Mouse (Mus musculus) induced T-regulatory cell, adult 2 months (primary cell): ENCODE measurements around the gene Prune1.

ENCODE experiments used
- DNase-seq: peaks from one replicate; pipeline ENCODE4 v3.0.0-alpha.2; 2012; ENCODE audit warnings: low read depth

The Prune1 gene

GRCm38 (mm10) chr3:95281216-95282126 lies at the start of gene Prune1, which contains the start of gene Mindy1:
Gene Prune1, minus strand, starts transcription at chr3:95282076.
Gene Mindy1, plus strand, starts transcription at chr3:95281345.
- DNase-seq: peak; percentile 98

DNA sequence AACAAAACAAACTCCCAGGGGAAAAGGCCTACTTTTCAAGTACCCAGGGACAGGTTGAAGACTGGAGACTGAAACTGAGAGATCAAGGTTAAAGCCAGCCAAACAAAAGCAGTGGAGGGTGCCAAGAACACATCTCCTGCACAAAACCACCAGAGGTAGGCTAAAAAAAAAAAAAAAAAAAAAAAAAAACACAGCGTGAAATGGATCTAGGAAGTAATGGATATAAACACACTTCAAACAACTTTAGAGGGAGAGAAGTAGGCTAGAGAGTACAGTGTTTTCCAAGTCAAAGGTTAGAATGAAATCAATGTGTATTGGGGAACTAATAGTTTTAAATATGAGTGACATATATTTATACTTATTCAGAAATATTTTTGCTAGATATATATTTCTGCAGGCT lies 49.7 kb upstream of the Prune1 start:
- no peak for DNase-seq

- DNase-seq: no peak
These were observed 47.0 kb upstream of the Prune1 start for GRCm38 (mm10) chr3:95328803-95329404.

DNA sequence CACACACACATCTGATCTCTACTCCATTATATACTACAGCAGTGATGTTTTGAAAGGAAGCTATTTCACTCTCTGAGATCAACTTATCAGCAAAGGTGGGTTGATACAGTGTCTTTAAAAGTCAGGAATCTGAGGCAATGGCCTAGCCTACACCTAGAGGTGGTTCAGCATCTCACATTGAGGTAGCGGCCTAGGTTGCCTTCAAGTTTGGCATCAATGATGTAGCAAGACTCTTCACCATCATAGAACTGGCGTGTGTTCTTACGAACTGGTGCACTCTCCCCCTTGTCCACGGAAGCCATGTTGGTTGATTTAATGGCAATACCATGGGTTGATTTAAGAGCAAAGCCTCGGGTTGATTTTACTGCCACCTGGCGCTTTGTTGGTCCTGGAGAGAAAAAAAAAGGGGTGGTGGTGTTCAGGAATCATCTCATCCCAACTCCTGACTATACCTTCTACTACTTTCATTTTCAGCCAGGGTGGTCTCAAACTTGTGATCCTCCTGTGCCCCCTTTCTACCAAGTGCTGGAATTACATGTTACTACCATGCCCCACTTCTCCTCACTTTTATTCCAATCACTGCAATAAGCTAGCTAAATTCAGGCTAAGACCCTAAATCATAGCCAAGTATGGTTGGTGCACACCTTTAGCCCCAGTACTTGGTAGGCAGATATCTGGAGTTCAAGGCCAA lies 42.7 kb upstream of the Prune1 start:
- DNase-seq: no peak

GRCm38 (mm10) chr3:95323429-95323828 lies 41.6 kb upstream of the Prune1 start:
- no peak for DNase-seq

DNA sequence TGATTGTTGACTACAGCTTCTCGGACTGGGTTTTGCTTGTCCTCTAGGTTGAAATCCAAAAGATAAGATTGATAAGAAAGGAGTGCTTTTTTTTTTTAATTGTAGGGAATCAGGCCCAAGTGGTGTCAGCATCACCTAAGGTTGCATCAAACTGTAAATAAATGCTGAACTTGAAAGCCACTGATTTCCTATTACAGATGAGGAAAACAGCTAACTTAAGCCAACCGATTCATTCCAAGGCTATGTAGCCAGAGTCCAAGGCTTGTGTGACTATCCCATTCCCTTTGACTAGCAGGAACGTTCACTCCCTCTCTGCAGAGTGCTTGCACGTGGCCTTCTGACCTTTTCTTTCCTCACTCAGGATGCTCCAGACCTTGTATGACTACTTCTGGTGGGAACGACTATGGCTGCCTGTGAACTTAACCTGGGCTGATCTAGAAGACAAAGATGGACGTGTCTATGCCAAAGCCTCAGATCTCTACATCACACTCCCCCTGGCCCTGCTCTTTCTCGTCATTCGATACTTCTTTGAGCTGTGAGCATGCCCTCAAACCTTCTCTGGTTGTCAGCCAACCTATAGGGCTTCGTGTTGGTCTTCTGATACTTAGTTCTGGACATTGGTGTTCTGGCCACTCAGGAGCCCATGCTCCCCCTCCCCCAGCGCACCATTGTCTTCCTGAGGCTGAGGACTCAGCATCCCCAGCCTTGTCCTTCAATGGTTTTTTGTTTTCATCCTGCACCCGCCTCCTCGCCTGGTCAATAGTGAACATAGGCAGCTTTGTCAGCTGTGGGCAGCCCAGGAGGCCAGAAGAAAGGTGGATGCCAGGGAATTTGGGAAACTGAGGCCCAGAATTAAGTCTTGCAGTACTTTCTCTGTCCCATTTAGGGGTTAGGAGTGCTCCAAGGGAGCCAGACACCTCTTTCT lies 38.1 kb upstream of the Prune1 start:
- no peak for DNase-seq

DNA sequence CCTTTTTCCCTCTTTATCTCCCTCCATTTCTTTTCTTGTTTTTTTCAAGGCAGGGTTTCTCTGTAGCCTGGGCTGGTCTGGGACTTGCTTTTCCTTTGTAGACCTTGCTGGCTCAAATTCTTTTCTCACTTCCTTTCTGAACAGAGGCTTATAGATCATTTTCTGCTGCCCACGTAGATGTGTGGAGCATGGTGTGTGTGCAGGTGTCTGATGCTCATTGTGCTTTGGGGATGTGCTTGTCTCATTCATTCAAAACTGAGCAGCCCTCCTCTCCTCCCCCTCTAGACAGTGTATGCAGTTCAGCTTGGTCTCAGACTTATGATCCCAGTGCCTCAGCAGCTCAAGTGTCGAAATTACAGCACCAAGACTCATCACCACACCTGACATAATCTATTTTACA lies 37.2 kb upstream of the Prune1 start:
- DNase-seq: no peak

DNA sequence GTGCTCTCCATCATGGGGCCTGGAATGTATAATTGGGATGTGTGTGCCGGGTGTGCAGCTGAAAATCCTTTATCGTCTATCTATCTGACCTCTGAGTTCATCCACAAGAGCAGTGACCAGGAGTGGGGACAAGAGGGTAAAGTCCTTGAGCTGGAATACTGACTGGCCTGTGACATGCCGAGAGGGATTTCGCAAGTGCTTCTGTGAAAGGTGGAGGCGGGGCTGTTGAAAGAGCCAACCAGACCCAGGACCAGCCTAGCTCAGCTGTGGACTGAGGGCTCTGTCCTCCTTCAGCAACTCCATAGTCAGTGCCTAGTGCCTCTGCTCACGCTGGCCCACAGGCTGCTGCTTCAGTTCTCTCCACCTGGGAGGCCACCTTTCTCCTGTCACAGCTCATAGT lies 36.7 kb upstream of the Prune1 start:
- no peak for DNase-seq

DNA sequence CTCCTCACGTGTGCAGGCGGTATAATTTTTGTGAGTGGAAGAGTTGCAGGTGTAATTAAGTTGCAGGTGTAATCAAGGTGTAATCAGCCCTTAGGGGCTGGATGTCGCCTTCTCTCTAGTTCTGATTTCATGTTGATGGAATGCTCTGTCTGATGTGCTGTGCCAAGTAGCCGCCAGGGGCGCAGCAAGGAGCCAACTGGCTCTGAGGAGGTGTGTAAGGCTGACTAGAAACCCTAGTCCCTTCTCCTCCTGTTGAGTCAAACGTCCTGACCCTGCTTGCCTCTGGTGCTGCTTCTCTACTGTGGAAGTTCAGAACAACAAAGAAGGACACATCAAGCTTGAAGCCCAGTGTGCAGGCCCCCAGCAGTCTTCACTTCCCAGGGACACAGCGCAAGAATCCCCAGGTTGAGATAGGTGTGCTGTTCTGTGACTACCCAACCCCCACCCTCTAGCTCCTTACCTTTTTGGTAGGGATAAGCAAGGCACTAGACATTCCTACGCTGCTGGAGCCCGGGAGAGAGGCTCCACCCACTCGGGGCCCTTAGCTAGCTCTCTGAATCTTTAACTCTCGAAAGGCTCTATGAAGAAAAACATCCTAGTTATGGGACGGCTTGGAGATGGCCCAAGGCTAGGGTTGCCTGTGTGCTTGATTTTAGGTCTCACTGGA lies 35.7 kb upstream of the Prune1 start:
- peak; percentile 75 for DNase-seq

GRCm38 (mm10) chr3:95315844-95316550 lies 34.1 kb upstream of the Prune1 start:
- peak; percentile 39 for DNase-seq

DNA sequence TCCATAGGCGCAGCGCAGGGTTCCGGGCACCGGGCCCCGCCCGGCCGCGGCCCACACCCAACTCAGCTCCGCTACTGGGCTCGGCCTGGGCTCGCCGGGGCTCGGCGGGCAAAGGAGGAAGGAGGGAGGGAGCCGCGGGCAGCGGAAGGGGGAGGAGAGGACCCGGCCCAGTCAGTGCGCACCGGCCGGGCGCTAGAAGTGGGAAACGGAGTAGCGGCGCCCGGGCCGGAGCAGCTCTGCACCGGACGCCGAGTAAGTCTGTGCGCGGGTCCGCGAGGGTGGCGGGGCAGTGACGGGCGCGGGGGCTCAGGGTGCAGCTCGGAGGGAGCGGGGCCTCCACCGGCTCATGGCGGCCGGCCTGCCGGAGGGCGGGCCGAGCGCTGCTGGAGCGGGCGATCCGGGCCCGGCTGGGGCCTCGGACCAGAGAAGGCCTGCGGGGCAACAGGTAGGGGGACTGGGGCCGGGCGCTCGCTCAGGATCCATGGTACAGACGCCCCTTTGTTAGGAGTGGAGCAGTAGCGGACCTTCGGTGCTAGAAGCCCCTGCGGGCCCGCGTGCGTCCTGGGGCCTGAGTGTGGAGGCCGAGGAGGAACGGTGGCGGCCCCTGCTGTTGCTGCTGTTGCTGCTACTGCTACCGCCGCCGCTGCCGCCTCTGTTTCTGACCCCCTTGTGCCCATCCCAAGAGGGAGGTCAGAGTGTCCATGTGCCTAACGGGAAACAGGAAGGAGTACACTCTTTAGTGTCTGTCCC lies 33.4 kb upstream of the Prune1 start:
- DNase-seq: peak; percentile 93

- DNase-seq: no peak
These were observed 32.7 kb upstream of the Prune1 start, which contains the start of gene Cers2 for GRCm38 (mm10) chr3:95314486-95315093. Gene Cers2, plus strand, starts transcription at chr3:95314791.

DNA sequence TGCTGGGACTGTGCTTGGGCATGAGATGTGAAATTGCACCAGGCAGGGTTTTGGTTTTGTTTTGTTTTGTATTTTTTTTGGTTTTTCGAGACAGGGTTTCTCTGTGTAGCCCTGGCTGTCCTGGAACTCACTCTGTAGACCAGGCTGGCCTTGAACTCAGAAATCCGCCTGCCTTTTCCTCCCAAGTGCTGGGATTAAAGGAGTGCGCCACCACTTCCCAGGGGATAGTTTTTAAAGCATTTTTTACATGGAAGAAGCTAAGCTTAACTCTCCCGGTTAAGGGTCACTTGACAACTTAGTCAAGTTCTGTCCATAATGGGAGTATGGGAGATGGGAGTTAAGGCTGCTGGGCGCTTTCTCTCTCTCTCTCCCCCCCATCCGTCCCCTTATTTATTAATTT lies 32.2 kb upstream of the Prune1 start:
- no peak for DNase-seq

GRCm38 (mm10) chr3:95313476-95313875 lies 31.6 kb upstream of the Prune1 start:
- DNase-seq: peak; percentile 25

GRCm38 (mm10) chr3:95312623-95313022 lies 30.7 kb upstream of the Prune1 start:
- peak; percentile 43 for DNase-seq

- DNase-seq: peak; percentile 83
These were observed 29.3 kb upstream of the Prune1 start for GRCm38 (mm10) chr3:95310968-95311882.

GRCm38 (mm10) chr3:95310496-95310895 lies 28.6 kb upstream of the Prune1 start:
- no peak for DNase-seq

DNA sequence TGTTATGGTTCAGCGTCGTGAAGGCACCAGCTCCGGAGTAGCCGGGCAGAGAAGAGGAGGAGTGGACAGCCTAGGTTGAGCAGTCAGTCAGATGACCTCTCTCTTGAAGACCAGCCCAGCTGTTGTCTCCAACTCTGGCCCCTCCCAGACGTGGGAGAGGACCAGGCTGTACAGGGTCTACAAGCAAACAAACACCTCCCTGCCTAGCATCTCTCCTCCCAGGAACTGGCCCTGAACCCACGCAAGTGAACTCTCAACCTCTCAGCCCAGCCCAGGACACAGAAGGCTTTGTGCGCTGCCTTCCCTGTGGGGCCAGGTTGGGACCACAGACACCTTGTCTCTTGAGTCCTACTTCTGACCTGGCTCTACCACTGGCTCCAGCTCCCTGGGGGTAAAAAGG lies 25.2 kb upstream of the Prune1 start, which contains the start of gene Anxa9:
Gene Anxa9 (minus strand): TSS at position 77 of the 400 bp plus-strand sequence.
- no peak for DNase-seq
